Mouse (Mus musculus): ENCODE data around the gene Depdc1b.

The Depdc1b gene

DNA sequence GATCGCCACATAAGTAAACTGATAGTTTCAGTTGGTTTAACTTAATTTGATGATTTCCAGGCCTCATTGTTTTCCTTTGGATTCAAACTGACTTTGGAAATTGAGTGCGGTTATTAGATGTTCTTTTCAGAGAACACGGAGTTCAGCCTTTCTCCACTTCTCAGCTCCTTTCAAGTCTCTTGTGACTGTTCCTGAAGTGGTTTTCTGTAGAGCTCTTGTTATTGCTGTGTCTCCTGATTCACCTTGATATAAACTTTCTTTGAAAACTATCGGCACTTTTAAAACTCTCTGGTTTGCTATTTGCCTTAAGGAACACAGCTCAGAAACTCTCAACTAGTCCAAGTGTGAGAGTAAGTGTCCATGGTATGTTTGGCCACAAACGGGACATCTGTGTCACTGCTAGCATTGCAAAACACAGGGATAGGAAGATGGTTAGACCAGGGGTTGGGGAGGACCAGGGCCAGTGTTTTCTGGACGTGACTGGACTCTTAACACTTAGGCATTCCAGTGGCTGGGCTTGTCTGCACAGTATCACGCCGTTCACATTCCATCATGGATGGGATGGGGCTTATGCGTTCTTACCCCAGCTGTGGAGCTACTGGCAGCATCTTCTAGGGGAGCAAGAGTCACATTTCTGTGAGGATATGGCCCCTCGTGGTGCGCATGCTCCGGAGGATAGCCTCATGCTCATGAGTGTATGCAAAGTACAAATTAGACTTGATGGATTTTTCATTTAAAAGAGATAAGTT is 38.8 kb downstream of the Depdc1b start:
- no peak for DNase-seq (ENCODE audit: low spot score)

DNA sequence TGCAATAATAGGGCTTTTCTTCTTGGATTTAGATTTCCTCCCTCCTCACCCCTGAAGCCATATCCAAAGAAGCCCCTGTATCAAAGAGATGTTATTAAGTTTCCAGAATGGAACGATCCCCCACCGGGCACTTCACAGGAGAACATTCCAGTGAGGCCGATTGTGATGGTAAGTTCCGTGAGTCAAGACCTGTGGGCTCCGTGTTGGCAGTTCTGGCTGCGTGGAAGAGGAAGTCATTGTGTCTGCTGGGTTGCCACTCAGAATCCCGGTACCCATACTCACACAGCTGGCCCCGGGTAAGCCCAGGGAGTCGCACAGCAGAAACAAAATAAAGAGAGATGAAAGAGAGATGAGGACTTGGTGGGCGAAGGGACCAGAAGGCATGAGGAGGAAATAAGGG is 41.2 kb downstream of the Depdc1b start:
- DNase-seq (ENCODE audit: low spot score), result no peak

DNA sequence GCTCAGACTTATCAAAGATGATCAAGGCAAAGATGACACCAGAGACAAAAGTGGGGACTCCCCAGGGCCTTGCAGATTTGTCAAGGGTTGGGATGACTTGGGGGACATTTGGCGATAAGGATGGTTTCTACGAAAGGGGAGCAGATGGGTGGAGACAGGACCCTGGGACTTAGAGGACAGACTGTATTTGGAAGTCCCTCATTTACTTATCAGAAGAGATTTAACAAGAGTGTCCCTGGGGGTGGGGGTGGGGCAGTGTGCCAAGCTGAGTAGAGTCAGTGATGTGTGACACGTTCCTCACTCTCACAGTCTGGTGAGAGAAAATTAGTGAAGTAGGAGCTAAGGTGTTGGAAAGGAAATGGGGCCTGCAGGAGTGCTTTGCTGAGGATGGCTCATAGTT is 42.1 kb downstream of the Depdc1b start:
- no peak for DNase-seq (ENCODE audit: low spot score)

DNA sequence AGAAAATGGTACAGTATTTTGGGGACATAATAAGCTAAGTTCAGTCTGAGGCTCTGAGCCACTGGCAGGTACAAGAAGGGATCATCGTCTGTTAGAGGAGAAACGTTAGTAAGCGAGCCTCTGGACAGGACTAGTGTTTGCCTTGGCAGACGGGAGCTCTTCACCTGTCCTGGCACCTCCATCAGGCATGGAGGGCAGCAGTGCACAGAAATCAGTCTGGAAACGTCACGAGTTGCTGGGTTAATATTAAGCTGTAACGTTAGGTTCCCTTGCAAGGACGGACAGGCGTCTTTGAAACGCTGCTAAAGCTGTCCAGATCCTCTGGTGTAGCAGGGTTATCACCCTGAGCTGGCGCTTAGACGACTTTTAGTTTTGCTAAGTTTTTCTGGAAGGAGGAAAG is 51.4 kb downstream of the Depdc1b start:
- no peak for DNase-seq (ENCODE audit: low spot score)

DNA sequence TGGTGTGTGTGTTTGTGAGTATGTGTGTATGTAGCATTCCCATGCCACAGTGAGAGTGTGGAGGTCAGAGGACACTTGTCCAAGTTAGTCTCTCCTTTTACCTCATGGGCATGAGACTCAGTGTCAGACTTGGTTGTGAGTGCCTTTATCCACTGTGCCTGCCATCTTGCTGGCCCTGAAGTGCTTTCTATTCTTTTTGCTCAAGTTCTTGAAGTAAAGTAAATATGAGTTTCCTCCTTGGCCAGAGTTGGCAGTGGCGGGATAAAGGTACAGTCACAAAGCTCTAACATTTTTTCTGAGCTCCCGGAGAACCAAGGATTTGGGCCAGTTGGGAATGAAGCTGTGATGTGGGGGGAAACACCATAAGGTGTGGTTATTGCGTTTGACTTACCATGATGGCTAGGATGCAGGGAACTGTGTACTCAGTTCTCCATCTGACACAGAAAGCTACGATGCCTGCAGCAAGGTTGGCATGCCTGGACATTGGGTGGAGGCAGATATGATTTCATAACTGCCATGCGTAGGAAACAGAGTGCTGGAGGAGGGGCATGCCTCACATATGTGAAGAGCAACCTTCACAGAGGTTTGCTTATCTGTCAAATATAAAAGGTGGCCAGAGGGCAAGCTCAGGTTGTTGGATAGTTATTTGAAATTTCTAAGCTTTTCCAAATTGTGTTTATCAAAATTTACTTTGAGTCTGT is 54.3 kb downstream of the Depdc1b start:
- no peak for DNase-seq (ENCODE audit: low spot score)

DNA sequence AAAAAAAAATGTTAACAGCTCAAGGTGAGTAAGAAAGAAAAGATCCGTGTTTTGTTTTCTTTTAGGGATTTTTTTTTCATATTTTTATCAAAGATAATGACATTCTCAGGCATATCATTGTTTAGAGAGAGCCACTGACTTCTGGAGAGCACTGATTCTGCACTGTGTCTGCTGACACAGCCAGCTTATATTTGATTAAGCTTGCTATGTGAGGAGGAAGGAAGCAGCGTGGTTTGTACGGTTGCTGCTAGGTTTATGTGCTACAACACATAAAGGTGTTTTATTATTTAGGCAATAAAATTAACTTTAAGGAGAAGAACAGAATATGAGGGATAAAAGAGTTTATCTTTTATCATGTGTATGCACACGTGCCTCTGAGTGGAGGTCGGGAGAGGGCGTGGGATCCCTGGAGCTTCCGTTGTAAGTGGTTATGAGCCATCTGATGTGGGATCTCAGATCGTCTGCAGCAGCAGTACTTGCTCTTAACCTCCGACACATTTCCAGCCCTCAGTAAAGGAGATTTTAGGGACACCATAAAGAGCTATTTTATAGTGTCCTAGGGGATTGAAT is 55.3 kb downstream of the Depdc1b start:
- no peak for DNase-seq (ENCODE audit: low spot score)

DNA sequence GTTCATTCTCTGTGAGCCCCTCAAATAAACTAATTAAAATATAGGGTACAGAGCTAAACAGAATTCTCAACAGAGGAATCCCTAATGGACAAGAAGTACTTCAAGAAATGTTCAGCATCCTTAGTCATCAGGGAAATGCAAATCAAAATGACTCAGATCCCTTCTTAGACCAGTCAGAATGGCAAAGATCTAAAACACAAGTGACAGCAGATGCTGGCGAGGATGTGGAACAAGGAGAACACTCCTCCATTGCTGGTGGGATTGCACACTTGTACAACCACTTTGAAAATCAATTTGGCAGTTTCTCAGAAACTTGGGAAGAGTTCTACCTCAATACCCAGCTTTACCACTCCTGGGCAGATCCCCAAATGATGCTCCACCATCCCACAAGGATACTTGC is 57.1 kb downstream of the Depdc1b start:
- no peak for DNase-seq (ENCODE audit: low spot score)

DNA sequence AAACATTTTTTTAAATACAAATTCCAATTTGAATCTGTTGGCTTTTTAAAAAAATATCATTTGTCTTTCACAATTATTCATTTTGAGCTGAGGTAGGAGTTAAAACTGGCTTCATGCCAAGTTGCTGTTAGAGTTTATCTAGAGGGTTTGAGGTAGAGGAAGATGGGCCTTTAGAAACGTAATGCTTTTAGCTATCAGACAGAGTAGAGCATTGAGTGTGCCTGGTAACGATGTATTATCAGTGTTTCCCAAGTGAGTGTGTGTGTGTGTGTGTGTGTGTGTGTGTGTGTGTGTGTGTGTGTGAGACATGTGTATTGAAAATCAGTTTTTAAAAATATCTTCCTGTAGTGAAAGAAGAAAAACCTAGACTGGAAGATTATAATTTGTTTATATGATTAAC is 60.5 kb downstream of the Depdc1b start:
- DNase-seq (ENCODE audit: low spot score), result no peak

DNA sequence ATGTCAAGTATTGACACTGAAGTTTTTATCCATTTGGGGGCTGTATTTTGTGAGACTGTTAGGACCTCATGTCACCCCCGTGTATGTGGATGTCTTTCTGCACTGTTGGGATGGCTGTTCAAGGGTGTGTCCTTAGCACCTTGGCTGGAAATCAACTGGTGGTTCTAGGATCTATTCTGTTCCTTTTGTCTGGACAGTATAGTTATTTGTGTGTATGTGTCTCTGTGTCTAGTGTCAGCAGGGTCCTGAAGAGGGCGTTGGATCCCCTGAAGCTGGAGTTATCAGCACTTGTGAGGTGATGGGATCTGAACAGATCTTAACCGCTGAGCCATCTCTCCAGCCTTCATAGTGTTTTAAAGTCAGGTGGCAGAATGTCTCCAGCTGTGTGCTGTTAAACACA is 65.0 kb downstream of the Depdc1b start:
- DNase-seq (ENCODE audit: low spot score), result no peak

DNA sequence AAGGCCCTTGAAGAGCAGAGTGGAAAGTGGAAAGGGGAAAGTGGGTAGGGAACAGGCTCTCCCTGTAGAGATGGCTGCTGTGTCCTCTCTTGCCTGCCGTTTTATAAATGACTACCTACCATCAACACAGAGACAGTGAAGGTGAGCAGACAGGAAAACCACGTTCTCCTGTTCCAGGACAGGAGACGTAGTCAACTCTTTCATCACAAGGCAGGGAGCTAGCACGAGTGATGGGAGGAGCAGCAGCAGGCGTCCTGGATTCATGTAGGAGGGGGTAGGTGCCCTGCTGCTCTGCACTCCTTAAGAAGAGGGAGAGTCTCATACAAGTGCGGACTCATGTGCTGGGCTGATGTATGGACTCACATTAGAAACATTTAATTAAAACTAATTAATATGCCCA is 66.9 kb downstream of the Depdc1b start:
- no peak for DNase-seq (ENCODE audit: low spot score)

DNA sequence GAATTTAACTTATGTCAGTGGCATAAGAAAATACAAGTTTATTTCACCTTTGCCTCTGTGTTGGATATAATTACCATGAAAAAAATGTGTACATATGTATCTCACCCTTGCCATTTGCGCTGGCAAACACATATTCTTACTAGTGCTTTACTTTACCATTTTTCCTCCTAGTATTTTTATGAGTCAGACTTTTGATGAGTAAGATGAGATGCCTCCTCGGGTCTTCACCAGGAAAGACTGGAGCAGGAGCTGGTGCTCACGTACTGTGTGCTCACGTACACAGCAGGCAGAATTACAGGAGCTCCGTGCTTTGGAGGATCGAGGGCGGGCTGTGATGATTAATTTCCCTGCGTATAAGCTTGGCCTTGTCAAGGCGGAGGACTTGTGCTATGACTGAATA is 69.9 kb downstream of the Depdc1b start:
- no peak for DNase-seq (ENCODE audit: low spot score)

DNA sequence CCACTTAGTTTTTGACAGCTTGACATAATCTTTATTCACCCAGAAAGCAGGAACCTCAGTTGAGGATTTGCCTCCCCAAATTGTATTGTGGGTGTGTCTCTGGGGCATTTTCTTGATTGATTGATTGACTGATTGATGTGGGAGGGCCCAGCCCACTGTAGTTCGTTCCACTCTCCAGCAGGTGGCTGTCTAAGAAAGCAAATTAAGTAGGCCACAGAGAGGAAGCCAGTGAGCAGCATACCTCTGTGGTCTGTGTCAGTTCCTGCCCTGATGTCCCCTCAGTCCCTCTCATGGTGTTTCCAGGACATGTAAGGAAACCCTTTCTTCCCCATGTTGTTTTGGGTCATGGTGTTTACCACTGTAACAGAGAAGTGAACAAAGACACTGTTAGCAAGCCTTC is 74.4 kb downstream of the Depdc1b start:
- peak; percentile 46 for DNase-seq (ENCODE audit: low spot score)

DNA sequence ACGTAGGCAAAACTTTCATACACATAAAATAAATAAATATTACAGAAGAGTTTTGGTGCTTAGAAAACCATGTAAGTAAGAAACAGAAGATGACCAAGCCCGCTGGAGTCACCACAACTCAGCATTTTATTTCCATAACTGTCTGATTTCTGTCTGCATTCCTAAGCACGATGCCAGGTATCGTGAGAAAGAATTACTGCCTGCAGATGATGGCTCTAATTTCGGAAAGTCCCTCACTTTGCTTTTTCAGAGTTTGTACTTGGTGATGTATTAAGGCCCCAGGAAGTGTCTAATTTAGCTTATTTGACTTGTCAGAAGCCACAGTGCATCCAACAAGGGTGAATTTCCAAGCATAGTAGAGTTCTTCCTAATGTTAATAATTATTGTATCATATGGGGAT is 87.1 kb downstream of the Depdc1b start:
- DNase-seq (ENCODE audit: low spot score), result no peak

DNA sequence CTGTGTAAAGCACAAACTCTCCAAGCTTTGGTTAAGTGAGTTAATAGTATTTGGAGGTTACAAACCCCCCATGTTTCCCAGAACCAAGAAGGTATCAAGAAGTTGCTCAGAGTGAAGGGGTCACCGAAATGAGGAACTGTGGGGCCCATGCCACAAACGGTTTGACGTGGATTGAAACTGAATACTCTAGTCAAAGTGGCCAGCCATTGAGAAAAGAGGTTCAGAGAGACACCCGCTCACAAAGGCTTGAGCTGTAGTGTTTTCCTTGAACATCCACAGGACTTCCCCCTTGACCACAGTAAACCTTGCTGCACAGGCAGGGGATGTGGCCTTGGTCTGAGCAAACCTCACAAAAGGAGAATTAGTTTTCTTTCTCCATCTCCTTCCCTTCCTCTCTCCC is 88.2 kb downstream of the Depdc1b start:
- DNase-seq (ENCODE audit: low spot score), result no peak

DNA sequence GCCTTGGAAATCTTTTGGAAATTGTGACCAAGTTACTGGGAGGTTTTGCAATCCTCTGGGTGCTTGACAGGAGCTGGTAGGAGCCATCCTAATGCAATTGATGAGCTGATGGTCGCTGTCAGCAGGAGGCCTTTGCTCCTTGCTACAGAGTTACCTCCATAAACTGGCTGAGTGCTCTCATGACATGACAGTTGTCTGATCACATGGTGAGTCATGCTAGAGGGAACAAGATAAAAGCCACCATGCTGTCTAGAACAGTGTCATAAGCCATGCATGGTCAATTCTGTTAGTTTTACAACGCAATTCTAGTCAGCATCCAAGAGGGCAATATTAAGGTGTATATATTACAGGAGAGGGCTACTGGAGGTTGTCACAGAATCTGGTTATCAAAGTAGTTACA is 99.3 kb downstream of the Depdc1b start:
- no peak for DNase-seq (ENCODE audit: low spot score)

DNA sequence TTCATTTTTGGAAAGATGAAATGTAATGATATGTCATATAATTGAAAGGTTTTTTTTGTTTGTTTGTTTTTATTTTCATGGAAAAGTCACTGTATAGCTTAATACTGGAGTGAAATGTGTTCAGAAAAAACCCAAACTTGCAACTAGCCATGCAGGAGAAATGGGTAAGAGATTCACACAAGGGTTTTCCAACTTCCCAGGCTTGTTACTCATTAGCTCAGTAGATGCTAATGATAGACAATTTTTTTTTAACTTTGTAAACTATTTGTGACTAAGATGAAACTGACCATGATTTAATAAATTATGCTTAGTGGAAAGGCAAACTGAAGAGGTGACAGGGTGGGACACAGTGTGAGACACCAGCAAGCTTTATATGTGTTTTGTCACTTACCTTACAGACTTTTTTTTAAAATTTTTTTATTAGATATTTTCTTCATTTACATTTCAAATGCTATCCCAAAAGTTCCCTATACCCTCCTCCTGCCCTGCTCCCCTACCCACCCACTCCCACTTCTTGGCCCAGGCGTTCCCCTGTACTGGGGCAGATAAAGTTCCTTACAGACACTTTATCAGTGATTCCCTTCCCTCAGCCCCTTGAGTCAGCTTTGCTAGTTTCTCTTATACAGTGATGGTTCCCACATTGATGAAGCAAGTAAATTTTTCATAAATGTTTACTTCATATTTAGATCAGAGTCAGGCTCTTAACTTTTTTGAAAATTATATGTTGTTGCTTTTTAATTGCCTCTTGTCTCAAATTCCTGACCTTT is 102.8 kb downstream of the Depdc1b start:
- no peak for DNase-seq (ENCODE audit: low spot score)

DNA sequence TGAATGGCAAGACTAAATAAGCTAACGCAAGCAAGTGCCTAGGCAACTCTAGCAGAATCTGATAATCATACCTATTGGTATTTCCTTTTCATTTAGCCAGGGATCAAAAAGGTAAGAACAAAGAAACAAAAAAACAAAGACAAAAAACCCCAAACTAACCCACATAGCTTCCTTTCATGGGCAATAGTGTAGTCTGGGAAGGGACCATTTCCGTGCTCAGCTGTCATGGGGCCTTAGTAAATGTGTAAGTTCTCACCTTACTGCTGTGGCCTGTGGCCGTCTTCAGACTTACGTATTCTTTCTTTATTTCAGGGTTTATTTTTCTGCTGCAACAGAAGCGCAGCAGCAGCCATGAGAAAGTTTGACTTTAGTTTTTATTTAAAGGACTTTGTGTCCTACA is 110.2 kb downstream of the Depdc1b start:
- DNase-seq (ENCODE audit: low spot score), result no peak

DNA sequence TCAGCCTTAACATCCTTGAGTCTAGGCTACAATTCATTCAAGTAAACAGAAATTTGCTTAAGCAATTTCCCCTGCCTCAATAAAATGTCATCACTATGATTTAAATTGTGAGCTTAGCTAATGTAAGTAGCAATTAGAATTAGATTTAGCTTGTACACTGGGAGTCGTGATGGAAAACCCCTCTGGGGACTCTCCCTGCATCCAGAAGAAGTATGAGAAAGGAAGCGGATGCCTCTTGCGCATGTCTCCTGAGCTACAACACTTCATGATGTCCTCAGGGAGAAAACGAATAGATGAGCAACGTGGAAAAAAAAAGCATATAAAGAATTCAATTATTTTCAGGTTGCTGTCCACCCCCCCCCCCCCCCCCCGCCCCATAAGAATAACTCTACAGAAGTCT is 112.7 kb downstream of the Depdc1b start:
- DNase-seq (ENCODE audit: low spot score), result no peak

DNA sequence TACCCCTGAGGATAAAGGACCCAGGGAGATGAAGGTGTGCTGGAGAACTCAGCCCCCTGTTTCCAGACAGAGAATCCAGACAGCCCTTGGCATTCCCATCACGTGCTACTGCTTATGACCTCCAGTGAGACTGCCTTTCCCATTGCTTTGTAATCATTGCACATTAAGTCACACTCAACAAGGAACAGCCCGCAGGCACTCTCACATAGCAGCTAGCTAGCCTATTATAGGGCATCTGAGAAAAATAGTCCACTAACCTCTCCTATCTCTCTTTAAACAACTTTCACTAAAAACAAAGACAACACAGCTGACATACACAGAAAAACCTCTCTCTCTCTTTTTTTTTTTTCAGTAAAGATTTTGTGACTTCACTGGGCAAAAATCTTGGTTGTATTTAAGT is 113.5 kb downstream of the Depdc1b start:
- no peak for DNase-seq (ENCODE audit: low spot score)

DNA sequence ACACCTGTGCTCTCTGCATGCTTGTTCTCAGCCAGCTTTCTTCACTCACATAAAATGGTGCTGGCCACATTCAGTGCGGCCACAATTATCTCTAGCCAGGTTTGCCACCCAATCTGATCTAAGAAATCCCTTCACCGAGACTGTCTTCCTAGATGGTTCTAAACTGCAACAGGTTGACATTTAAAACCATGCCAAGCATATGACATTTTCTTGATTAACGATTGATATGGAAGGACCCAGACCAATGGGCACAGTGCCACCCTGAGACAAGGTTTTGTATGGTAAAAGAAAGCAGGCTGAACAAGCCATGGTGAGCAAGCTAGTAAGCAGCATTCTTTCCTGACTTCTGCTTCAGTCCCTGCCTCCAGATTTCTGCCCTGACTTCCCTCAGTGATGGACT is 115.6 kb downstream of the Depdc1b start:
- DNase-seq (ENCODE audit: low spot score), result no peak

DNA sequence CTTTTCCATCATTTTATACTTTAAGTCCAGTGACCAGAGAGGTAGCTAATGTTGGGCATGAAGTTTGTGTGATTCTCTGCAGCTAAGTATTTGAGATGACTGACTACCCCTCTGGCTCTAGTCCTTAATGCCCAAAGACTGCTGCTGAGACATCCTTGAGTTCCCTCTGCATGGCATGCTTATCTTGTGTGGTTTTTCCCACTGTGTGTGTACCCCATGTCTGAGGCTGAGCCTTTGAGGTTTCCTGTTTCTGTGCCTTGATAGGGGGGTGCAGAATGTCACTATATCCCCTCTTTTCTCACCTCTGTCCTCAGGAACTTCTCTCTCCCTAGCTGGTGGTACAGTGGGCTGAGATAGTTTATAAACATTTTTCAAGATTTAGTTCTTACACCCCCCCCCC is 119.6 kb downstream of the Depdc1b start:
- DNase-seq (ENCODE audit: low spot score), result no peak

DNA sequence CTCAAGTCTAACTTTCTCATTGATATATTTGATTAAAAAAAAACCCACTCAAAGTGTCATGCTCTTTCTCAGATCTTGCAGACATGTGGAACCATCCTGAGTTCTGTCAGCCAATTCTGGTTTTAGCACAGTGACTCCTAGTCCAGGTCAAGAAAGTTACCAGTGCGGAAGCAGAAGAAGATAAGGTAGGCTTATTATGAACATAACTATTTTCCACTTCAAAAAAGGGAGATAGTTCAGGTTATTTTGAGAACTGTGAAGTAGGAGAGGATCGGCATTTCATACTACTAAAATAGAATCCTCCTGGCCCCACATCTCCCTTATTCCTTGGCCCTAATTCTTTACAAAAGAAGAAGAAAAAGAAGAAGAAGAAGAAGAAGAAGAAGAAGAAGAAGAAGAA is 121.3 kb downstream of the Depdc1b start:
- no peak for DNase-seq (ENCODE audit: low spot score)

DNA sequence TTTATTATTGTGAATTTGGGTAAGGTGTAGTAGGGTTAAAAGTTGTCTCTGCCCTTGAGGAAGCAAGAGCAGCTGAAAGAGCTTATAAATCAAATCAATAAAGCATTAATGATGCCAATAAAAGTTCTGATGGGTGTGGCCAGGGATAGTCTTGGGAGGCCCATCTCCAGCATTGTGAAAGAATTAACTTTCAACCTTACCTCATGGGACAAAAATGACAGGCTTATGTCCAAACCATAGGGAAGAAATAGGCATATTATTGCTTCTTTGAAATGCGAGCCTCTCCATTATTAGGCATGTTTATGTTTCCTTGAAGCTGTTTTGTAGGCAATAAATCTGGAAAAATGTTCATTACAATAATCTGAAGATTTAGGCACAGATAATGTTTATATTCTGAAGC is 122.9 kb downstream of the Depdc1b start:
- DNase-seq (ENCODE audit: low spot score), result no peak
